Comparison of ENCODE assay signal across 8 mouse cellular contexts in genomic region chr2:155382332-155382700, GRCm38 (mm10). TPM values are rescaled to one million over a fixed set of nuclear protein-coding genes. Genes with fewer than 3 reads are reported as not detected.
DNase-seq lines count a peak whose midpoint lies in the region; ATAC-seq and TF ChIP-seq lines count a peak whose summit lies in the region.

No protein-coding gene starts in this region.

- 0 out of 2 replicates have a peak, but pooled peaks cover 4% of the 10 kb centered on the region for H3K4me1 ChIP-seq in lung, embryonic 14.5 days (ENCODE audit: insufficient read depth)
- H3K4me1 ChIP-seq in embryonic facial prominence, embryonic 15.5 days, result peaks cover 41% of the 10 kb centered on the region
- H3K4me1 ChIP-seq in intestine, postnatal 0 days (replicated peaks; ENCODE audit: control insufficient read depth, insufficient read depth, low read length), result peaks cover 13% of the 10 kb centered on the region
- peaks cover 60% of the 10 kb centered on the region for H3K4me1 ChIP-seq in neural tube, embryonic 15.5 days

- H3K27ac ChIP-seq in lung, embryonic 14.5 days (ENCODE audit: low read depth), result peak overlapping the region; percentile 98
- peak overlapping the region; percentile 96 for H3K27ac ChIP-seq in embryonic facial prominence, embryonic 15.5 days (replicated peaks)
- H3K27ac ChIP-seq in intestine, postnatal 0 days (ENCODE audit: low read depth, low read length), result peak overlapping the region; percentile 99
- H3K27ac ChIP-seq in neural tube, embryonic 15.5 days (replicated peaks), result peak overlapping the region; percentile 99

- peak overlapping the region; percentile 93 for H3K9ac ChIP-seq in lung, embryonic 14.5 days
- H3K9ac ChIP-seq in embryonic facial prominence, embryonic 15.5 days, result peak overlapping the region; percentile 87; the same call in 1 of the 2 replicates
- peak overlapping the region; percentile 85 for H3K9ac ChIP-seq in intestine, postnatal 0 days (ENCODE audit: low read depth, low read length)
- peak overlapping the region; percentile 97 for H3K9ac ChIP-seq in neural tube, embryonic 15.5 days (replicated peaks)

- ATAC-seq in lung, embryonic 14.5 days (ENCODE audit: insufficient read depth), result peak; percentile 21
- ATAC-seq in embryonic facial prominence, embryonic 15.5 days (ENCODE audit: insufficient number of reproducible peaks, low FRiP score, low TSS enrichment, low read depth), result no peak
- peak; percentile 4; the same call in 1 of the 2 replicates for ATAC-seq in intestine, postnatal 0 days
- ATAC-seq in neural tube, embryonic 15.5 days (ENCODE audit: low FRiP score), result peak; percentile 13

- H3K36me3 ChIP-seq in lung, embryonic 14.5 days (ENCODE audit: insufficient read depth), result no peaks in the 10 kb centered on the region
- no peaks in the 10 kb centered on the region for H3K36me3 ChIP-seq in embryonic facial prominence, embryonic 15.5 days
- peaks cover 19% of the 10 kb centered on the region for H3K36me3 ChIP-seq in intestine, postnatal 0 days (ENCODE audit: control insufficient read depth, insufficient read depth)
- H3K36me3 ChIP-seq in neural tube, embryonic 15.5 days, result peaks cover 18% of the 10 kb centered on the region

- H3K4me3 ChIP-seq in lung, embryonic 14.5 days (ENCODE audit: low read depth, low read length), result peak overlapping the region; percentile 85
- peak overlapping the region; percentile 80 for H3K4me3 ChIP-seq in embryonic facial prominence, embryonic 15.5 days (replicated peaks)
- peak overlapping the region; percentile 80 for H3K4me3 ChIP-seq in intestine, postnatal 0 days (ENCODE audit: low read depth, low read length)
- H3K4me3 ChIP-seq in neural tube, embryonic 15.5 days (replicated peaks), result peak overlapping the region; percentile 74

- H3K27me3 ChIP-seq in lung, embryonic 14.5 days (ENCODE audit: insufficient read depth, low read length), result no peaks in the 10 kb centered on the region
- H3K27me3 ChIP-seq in embryonic facial prominence, embryonic 15.5 days, result peaks cover 11% of the 10 kb centered on the region
- H3K27me3 ChIP-seq in intestine, postnatal 0 days (replicated peaks; ENCODE audit: control insufficient read depth, insufficient read depth, low read length), result peaks cover 11% of the 10 kb centered on the region; the same call in 1 of the 2 replicates
- no peaks in the 10 kb centered on the region; the same call in 1 of the 2 replicates for H3K27me3 ChIP-seq in neural tube, embryonic 15.5 days (replicated peaks)

- TF ChIP-seq CTCF in lung, embryonic 14.5 days (IDR thresholded peaks at IDR 0.05; ENCODE audit: low read depth), result no peak
- TF ChIP-seq CTCF in intestine, postnatal 0 days (IDR thresholded peaks at IDR 0.05; ENCODE audit: low read depth), result no peak

- DNase-seq in lung, embryonic 14.5 days, result no peak
- no peak for DNase-seq in lung, postnatal 36 days
- no peak for DNase-seq in retina, postnatal 1 day
- no peak for DNase-seq in embryo, embryonic 11 days
- DNase-seq in cerebellum, adult 8-10 months, result no peak

- peak overlapping the region; percentile 87 for H3K4me2 ChIP-seq in lung, embryonic 14.5 days
- H3K4me2 ChIP-seq in embryonic facial prominence, embryonic 15.5 days (replicated peaks), result peak overlapping the region; percentile 85
- peak overlapping the region; percentile 92 for H3K4me2 ChIP-seq in intestine, postnatal 0 days (replicated peaks; ENCODE audit: low read depth)
- peak overlapping the region; percentile 83 for H3K4me2 ChIP-seq in neural tube, embryonic 15.5 days

- no peaks in the 10 kb centered on the region for H3K9me3 ChIP-seq in lung, embryonic 14.5 days (ENCODE audit: low read depth, low read length)
- no peaks in the 10 kb centered on the region for H3K9me3 ChIP-seq in embryonic facial prominence, embryonic 15.5 days (replicated peaks)
- no peaks in the 10 kb centered on the region for H3K9me3 ChIP-seq in intestine, postnatal 0 days (ENCODE audit: control insufficient read depth)
- H3K9me3 ChIP-seq in neural tube, embryonic 15.5 days (replicated peaks), result no peaks in the 10 kb centered on the region

- 20% methylated on average over 6 of the region's 6 CpGs for WGBS in lung, embryonic 14.5 days
- WGBS in embryonic facial prominence, embryonic 15.5 days, result 18% methylated on average over 6 of the region's 6 CpGs
- WGBS in intestine, postnatal 0 days, result 19% methylated on average over 6 of the region's 6 CpGs
- 16% methylated on average over 6 of the region's 6 CpGs for WGBS in neural tube, embryonic 15.5 days

RNA-seq across cellular contexts. Expression of gene Trp53inp2, which starts 1.5 kb away (rescaled TPM):
- polyA plus RNA-seq in lung, embryonic 14.5 days (2014; fragmentation: Nextera tagmentation; extraction: Ambion mirVana), result 15.0 and 17.8 TPM in 2 replicates
- polyA plus RNA-seq in embryonic facial prominence, embryonic 15.5 days (2015; fragmentation: Nextera tagmentation; extraction: Ambion mirVana), result 22.8 and 26.0 TPM in 2 replicates
- polyA plus RNA-seq in intestine, postnatal 0 days (2015; fragmentation: Nextera tagmentation; extraction: Ambion mirVana), result 32.9 and 33.7 TPM in 2 replicates
- 82.8 and 88.7 TPM in 2 replicates for polyA plus RNA-seq in neural tube, embryonic 15.5 days (2015; fragmentation: Nextera tagmentation; extraction: Ambion mirVana)

RNA-seq across cellular contexts. Expression of gene Pigu, which starts 25.1 kb away (rescaled TPM):
- polyA plus RNA-seq in lung, embryonic 14.5 days (2014; fragmentation: Nextera tagmentation; extraction: Ambion mirVana), result 52.0 and 54.0 TPM in 2 replicates
- polyA plus RNA-seq in embryonic facial prominence, embryonic 15.5 days (2015; fragmentation: Nextera tagmentation; extraction: Ambion mirVana), result 40.6 and 44.9 TPM in 2 replicates
- polyA plus RNA-seq in intestine, postnatal 0 days (2015; fragmentation: Nextera tagmentation; extraction: Ambion mirVana), result 29.6 and 31.5 TPM in 2 replicates
- 57.0 and 57.4 TPM in 2 replicates for polyA plus RNA-seq in neural tube, embryonic 15.5 days (2015; fragmentation: Nextera tagmentation; extraction: Ambion mirVana)
